Mouse (Mus musculus): ENCODE results near the gene Tmem81.

GRCm38 (mm10) chr1:132481619-132482018 is 24.4 kb upstream of the Tmem81 start:
- no peak for TF ChIP-seq CTCF (IDR thresholded peaks at IDR 0.05; ENCODE audit: borderline replicate concordance, insufficient read depth, low read length)
- TF ChIP-seq POLR2A (IDR thresholded peaks at IDR 0.05; ENCODE audit: low read depth, low read length): no peak
